Mouse (Mus musculus): Measurements from ENCODE around the gene Kctd7. TPM values are rescaled to one million over a fixed set of nuclear protein-coding genes. Genes with fewer than 3 reads are reported as not detected.

Gene Kctd7
- total and polyA plus RNA-seq, 3 experiments: 6.9 to 10.3 (median 10.3) TPM

- ATAC-seq (ENCODE audit: extremely low read depth, insufficient number of reproducible peaks, low FRiP score, poor library complexity, severe bottlenecking) (no peak), DNase-seq (ENCODE audit: low spot score) (no peak)
- no peaks in the 10 kb centered on the region for H3K9me3 ChIP-seq (replicated peaks)
- no peak for TF ChIP-seq GATA1 (IDR thresholded peaks at IDR 0.05; ENCODE audit: borderline replicate concordance, low read length)
- no peak for TF ChIP-seq GATA2 (IDR thresholded peaks at IDR 0.05; ENCODE audit: borderline replicate concordance, low read depth, low read length)
- TF ChIP-seq POLR2AphosphoS5 (IDR thresholded peaks at IDR 0.05; ENCODE audit: insufficient replicate concordance, low read depth, low read length): no peak
- no peak for TF ChIP-seq TAL1 (conservative IDR thresholded peaks at IDR 0.05; ENCODE audit: low read depth, low read length)
- TF ChIP-seq CTCF (IDR thresholded peaks at IDR 0.05; ENCODE audit: low read depth, low read length): no peak
- peaks cover 27% of the 10 kb centered on the region for H3K27me3 ChIP-seq (ENCODE audit: insufficient read depth, low read length)
- H3K4me1 ChIP-seq (ENCODE audit: insufficient read depth, low read depth, low read length): no peaks in the 10 kb centered on the region
- no peaks in the 10 kb centered on the region for H3K36me3 ChIP-seq (replicated peaks)
- H3K4me3 ChIP-seq (ENCODE audit: low read depth, low read length): no peak overlapping the region
These were observed 24.5 kb upstream of the Kctd7 start for GRCm38 (mm10) chr5:130120070-130120736.

GRCm38 (mm10) chr5:130120904-130121303, 23.8 kb upstream of the Kctd7 start:
- DNase-seq (ENCODE audit: low spot score) (no peak), ATAC-seq (ENCODE audit: extremely low read depth, insufficient number of reproducible peaks, low FRiP score, poor library complexity, severe bottlenecking) (no peak)
- no peak overlapping the region for H3K4me3 ChIP-seq (ENCODE audit: low read depth, low read length)
- H3K27me3 ChIP-seq (ENCODE audit: insufficient read depth, low read length): peaks cover 27% of the 10 kb centered on the region
- no peaks in the 10 kb centered on the region for H3K36me3 ChIP-seq (replicated peaks)
- TF ChIP-seq CTCF (IDR thresholded peaks at IDR 0.05; ENCODE audit: low read depth, low read length) (no peak), GATA1 (IDR thresholded peaks at IDR 0.05; ENCODE audit: borderline replicate concordance, low read length) (no peak), POLR2AphosphoS5 (IDR thresholded peaks at IDR 0.05; ENCODE audit: insufficient replicate concordance, low read depth, low read length) (no peak), GATA2 (IDR thresholded peaks at IDR 0.05; ENCODE audit: borderline replicate concordance, low read depth, low read length) (no peak), TAL1 (conservative IDR thresholded peaks at IDR 0.05; ENCODE audit: low read depth, low read length) (no peak)
- H3K4me1 ChIP-seq (ENCODE audit: insufficient read depth, low read depth, low read length): no peaks in the 10 kb centered on the region
- H3K9me3 ChIP-seq (replicated peaks): no peaks in the 10 kb centered on the region

GRCm38 (mm10) chr5:130122355-130122754, 22.3 kb upstream of the Kctd7 start:
- ATAC-seq (ENCODE audit: extremely low read depth, insufficient number of reproducible peaks, low FRiP score, poor library complexity, severe bottlenecking) (no peak), DNase-seq (ENCODE audit: low spot score) (no peak)
- H3K9me3 ChIP-seq (replicated peaks): no peaks in the 10 kb centered on the region
- H3K27me3 ChIP-seq (ENCODE audit: insufficient read depth, low read length): peaks cover 31% of the 10 kb centered on the region
- no peaks in the 10 kb centered on the region for H3K36me3 ChIP-seq (replicated peaks)
- no peaks in the 10 kb centered on the region for H3K4me1 ChIP-seq (ENCODE audit: insufficient read depth, low read depth, low read length)
- H3K4me3 ChIP-seq (ENCODE audit: low read depth, low read length): no peak overlapping the region
- no peak for TF ChIP-seq GATA2 (IDR thresholded peaks at IDR 0.05; ENCODE audit: borderline replicate concordance, low read depth, low read length)
- TF ChIP-seq GATA1 (IDR thresholded peaks at IDR 0.05; ENCODE audit: borderline replicate concordance, low read length): no peak
- TF ChIP-seq TAL1 (conservative IDR thresholded peaks at IDR 0.05; ENCODE audit: low read depth, low read length): no peak
- TF ChIP-seq POLR2AphosphoS5 (IDR thresholded peaks at IDR 0.05; ENCODE audit: insufficient replicate concordance, low read depth, low read length): no peak
- TF ChIP-seq CTCF (IDR thresholded peaks at IDR 0.05; ENCODE audit: low read depth, low read length): no peak

GRCm38 (mm10) chr5:130124271-130124670, 20.4 kb upstream of the Kctd7 start:
- no peaks in the 10 kb centered on the region for H3K4me1 ChIP-seq (ENCODE audit: insufficient read depth, low read depth, low read length)
- no peaks in the 10 kb centered on the region for H3K9me3 ChIP-seq (replicated peaks)
- H3K36me3 ChIP-seq (replicated peaks): no peaks in the 10 kb centered on the region

GRCm38 (mm10) chr5:130128686-130129523, 15.8 kb upstream of the Kctd7 start:
- DNase-seq (ENCODE audit: low spot score) (no peak), ATAC-seq (ENCODE audit: extremely low read depth, insufficient number of reproducible peaks, low FRiP score, poor library complexity, severe bottlenecking) (no peak)
- Histone ChIP-seq H3K9me3 (replicated peaks) (no peaks in the 10 kb centered on the region), H3K36me3 (replicated peaks) (no peaks in the 10 kb centered on the region), H3K4me1 (ENCODE audit: insufficient read depth, low read depth, low read length) (no peaks in the 10 kb centered on the region), H3K4me3 (ENCODE audit: low read depth, low read length) (no peak overlapping the region), H3K27me3 (ENCODE audit: insufficient read depth, low read length) (peaks cover 19% of the 10 kb centered on the region)
- TF ChIP-seq CTCF (IDR thresholded peaks at IDR 0.05; ENCODE audit: low read depth, low read length) (no peak), GATA2 (IDR thresholded peaks at IDR 0.05; ENCODE audit: borderline replicate concordance, low read depth, low read length) (no peak), POLR2AphosphoS5 (IDR thresholded peaks at IDR 0.05; ENCODE audit: insufficient replicate concordance, low read depth, low read length) (no peak), TAL1 (conservative IDR thresholded peaks at IDR 0.05; ENCODE audit: low read depth, low read length) (no peak), GATA1 (IDR thresholded peaks at IDR 0.05; ENCODE audit: borderline replicate concordance, low read length) (no peak)

More at GRCm38 (mm10) chr5:130124271-130124670, 20.4 kb upstream of the Kctd7 start:
- DNase-seq (ENCODE audit: low spot score) (no peak), ATAC-seq (ENCODE audit: extremely low read depth, insufficient number of reproducible peaks, low FRiP score, poor library complexity, severe bottlenecking) (no peak)
- TF ChIP-seq POLR2AphosphoS5 (IDR thresholded peaks at IDR 0.05; ENCODE audit: insufficient replicate concordance, low read depth, low read length) (no peak), TAL1 (conservative IDR thresholded peaks at IDR 0.05; ENCODE audit: low read depth, low read length) (no peak), CTCF (IDR thresholded peaks at IDR 0.05; ENCODE audit: low read depth, low read length) (no peak), GATA1 (IDR thresholded peaks at IDR 0.05; ENCODE audit: borderline replicate concordance, low read length) (no peak), GATA2 (IDR thresholded peaks at IDR 0.05; ENCODE audit: borderline replicate concordance, low read depth, low read length) (no peak)
- no peak overlapping the region for H3K4me3 ChIP-seq (ENCODE audit: low read depth, low read length)
- peaks cover 31% of the 10 kb centered on the region for H3K27me3 ChIP-seq (ENCODE audit: insufficient read depth, low read length)

GRCm38 (mm10) chr5:130129524-130129793, 15.2 kb upstream of the Kctd7 start:
- H3K27me3 ChIP-seq (ENCODE audit: insufficient read depth, low read length): peaks cover 17% of the 10 kb centered on the region
- TF ChIP-seq POLR2AphosphoS5 (IDR thresholded peaks at IDR 0.05; ENCODE audit: insufficient replicate concordance, low read depth, low read length) (no peak), TAL1 (conservative IDR thresholded peaks at IDR 0.05; ENCODE audit: low read depth, low read length) (no peak), GATA2 (IDR thresholded peaks at IDR 0.05; ENCODE audit: borderline replicate concordance, low read depth, low read length) (no peak), CTCF (IDR thresholded peaks at IDR 0.05; ENCODE audit: low read depth, low read length) (no peak), GATA1 (IDR thresholded peaks at IDR 0.05; ENCODE audit: borderline replicate concordance, low read length) (no peak)
- no peaks in the 10 kb centered on the region for H3K9me3 ChIP-seq (replicated peaks)
- H3K4me1 ChIP-seq (ENCODE audit: insufficient read depth, low read depth, low read length): no peaks in the 10 kb centered on the region
- no peak for ATAC-seq (ENCODE audit: extremely low read depth, insufficient number of reproducible peaks, low FRiP score, poor library complexity, severe bottlenecking)
- H3K36me3 ChIP-seq (replicated peaks): no peaks in the 10 kb centered on the region
- no peak overlapping the region for H3K4me3 ChIP-seq (ENCODE audit: low read depth, low read length)
- no peak for DNase-seq (ENCODE audit: low spot score)

Measured in G1E (cell line).